ENCODE assay signal across 25 mouse cellular contexts in genomic region chr13:62331786-62332185, GRCm38 (mm10). TPM values are rescaled to one million over a fixed set of nuclear protein-coding genes. Genes with fewer than 3 reads are reported as not detected.
DNase-seq lines count a peak whose midpoint lies in the region; ATAC-seq and TF ChIP-seq lines count a peak whose summit lies in the region.
"Had no signal": no experiment of that assay in that cellular context is flagged by ENCODE, and none has a peak within 500 bp of the region (broad histone marks: within the 10 kb centered on the region; RNA-seq: fewer than 3 reads in every experiment).

No protein-coding gene starts in this region.

- in situ Hi-C loops in ES-E14 (cut with MboI; ENCODE audit: low sequenced_read_pairs in 2 of 2, unreplicated experiment in 2 of 2): no loop called here

- H3K9ac ChIP-seq in ES-Bruce4 (ENCODE audit: low read depth, poor library complexity, severe bottlenecking) (no peak overlapping the region), ES-E14 (ENCODE audit: insufficient read depth, low read depth, low read length, poor library complexity, severe bottlenecking) (no peak overlapping the region)
- H3K9ac ChIP-seq in intestine, embryonic 15.5 days: no peak overlapping the region
- no peak overlapping the region for H3K9ac ChIP-seq in midbrain, postnatal 0 days (replicated peaks; ENCODE audit: low read length, poor library complexity, severe bottlenecking)
- H3K9ac ChIP-seq: embryonic facial prominence, embryonic 13.5 days; embryonic facial prominence, embryonic 15.5 days; forebrain, embryonic 12.5 days had no signal

- TF ChIP-seq CTCF in ES-Bruce4 (IDR thresholded peaks at IDR 0.05; ENCODE audit: low read depth, low read length): no peak
- no peak for TF ChIP-seq CTCF in midbrain, postnatal 0 days (IDR thresholded peaks at IDR 0.05)

- H3K27me3 ChIP-seq in ES-Bruce4 (ENCODE audit: control insufficient read depth, insufficient read depth, low read length, poor library complexity, severe bottlenecking): no peaks in the 10 kb centered on the region
- no peaks in the 10 kb centered on the region for H3K27me3 ChIP-seq in intestine, embryonic 15.5 days (replicated peaks)
- H3K27me3 ChIP-seq in midbrain, postnatal 0 days (ENCODE audit: insufficient read depth, low read length): no peaks in the 10 kb centered on the region
- H3K27me3 ChIP-seq: CH12.LX; embryonic facial prominence, embryonic 13.5 days; embryonic facial prominence, embryonic 15.5 days; forebrain, embryonic 12.5 days had no signal

- H3K4me2 ChIP-seq in intestine, embryonic 15.5 days (replicated peaks): no peak overlapping the region
- H3K4me2 ChIP-seq in midbrain, postnatal 0 days (ENCODE audit: low read depth, low read length, poor library complexity, severe bottlenecking): no peak overlapping the region
- H3K4me2 ChIP-seq: embryonic facial prominence, embryonic 13.5 days; embryonic facial prominence, embryonic 15.5 days; forebrain, embryonic 12.5 days had no signal

- peaks cover 15% of the 10 kb centered on the region for H3K9me3 ChIP-seq in ES-Bruce4 (replicated peaks; ENCODE audit: control insufficient read depth, insufficient read depth, low read length, poor library complexity, severe bottlenecking)
- peaks cover 3% of the 10 kb centered on the region; the same call in 1 of the 2 replicates for H3K9me3 ChIP-seq in ES-E14 (ENCODE audit: control insufficient read depth, insufficient read depth, low read depth, low read length)
- H3K9me3 ChIP-seq in intestine, embryonic 15.5 days: no peaks in the 10 kb centered on the region; the same call in 1 of the 2 replicates
- H3K9me3 ChIP-seq in midbrain, postnatal 0 days (ENCODE audit: low read length): peaks cover 23% of the 10 kb centered on the region
- H3K9me3 ChIP-seq: embryonic facial prominence, embryonic 15.5 days had no signal

- H3K36me3 ChIP-seq in ES-Bruce4 (ENCODE audit: control insufficient read depth, insufficient read depth, low read length, poor library complexity, severe bottlenecking) (no peaks in the 10 kb centered on the region), ES-E14 (ENCODE audit: control insufficient read depth, insufficient read depth, low read length, poor library complexity, severe bottlenecking) (no peaks in the 10 kb centered on the region)
- H3K36me3 ChIP-seq in intestine, embryonic 15.5 days: no peaks in the 10 kb centered on the region
- H3K36me3 ChIP-seq in midbrain, postnatal 0 days (ENCODE audit: insufficient read depth, low read length): no peaks in the 10 kb centered on the region
- H3K36me3 ChIP-seq: embryonic facial prominence, embryonic 13.5 days; embryonic facial prominence, embryonic 15.5 days; forebrain, embryonic 10.5 days; forebrain, embryonic 12.5 days had no signal

- H3K4me3 ChIP-seq in ES-Bruce4 (ENCODE audit: low read depth, low read length) (no peak overlapping the region), ES-E14 (ENCODE audit: insufficient read depth in 1 of 2, low read depth in 1 of 2, low read length in 2 of 2, poor library complexity in 1 of 2, severe bottlenecking in 1 of 2) (no peak overlapping the region)
- no peak overlapping the region for H3K4me3 ChIP-seq in intestine, embryonic 15.5 days (replicated peaks)
- no peak overlapping the region for H3K4me3 ChIP-seq in midbrain, postnatal 0 days (ENCODE audit: low read depth, low read length)
- H3K4me3 ChIP-seq: embryonic facial prominence, embryonic 13.5 days; embryonic facial prominence, embryonic 15.5 days; erythroblast, embryonic 14.5 days; forebrain, embryonic 10.5 days; forebrain, embryonic 12.5 days had no signal

- no peak for ATAC-seq in intestine, embryonic 15.5 days
- no peak for ATAC-seq in midbrain, postnatal 0 days (ENCODE audit: low FRiP score)
- ATAC-seq: CD4-positive, CD25-positive, alpha-beta regulatory T cell, adult 4 months; forebrain, embryonic 14.5 days; forebrain, embryonic 16.5 days had no signal

- no peak for TF ChIP-seq POLR2A in ES-Bruce4 (IDR thresholded peaks at IDR 0.05; ENCODE audit: insufficient read depth, low read length)

- H3K27ac ChIP-seq in ES-Bruce4 (ENCODE audit: insufficient read depth, low read length): peak overlapping the region; percentile 56; the same call in 1 of the 2 replicates
- H3K27ac ChIP-seq in ES-E14 (ENCODE audit: insufficient read depth, low read depth, low read length, poor library complexity, severe bottlenecking): no peak overlapping the region
- H3K27ac ChIP-seq in intestine, embryonic 15.5 days: no peak overlapping the region
- no peak overlapping the region for H3K27ac ChIP-seq in midbrain, postnatal 0 days (ENCODE audit: low read depth, low read length)
- H3K27ac ChIP-seq: embryonic facial prominence, embryonic 13.5 days; embryonic facial prominence, embryonic 15.5 days; forebrain, embryonic 10.5 days; forebrain, embryonic 12.5 days had no signal

- no peak for TF ChIP-seq EP300 in ES-Bruce4 (IDR thresholded peaks at IDR 0.05; ENCODE audit: insufficient read depth, low read depth, low read length)

- H3K4me1 ChIP-seq in ES-Bruce4 (ENCODE audit: control insufficient read depth, insufficient read depth, low read length) (no peaks in the 10 kb centered on the region), ES-E14 (ENCODE audit: control insufficient read depth in 2 of 2, insufficient read depth in 2 of 2, low read length in 2 of 2, poor library complexity in 1 of 2) (peaks cover 0 to 5% of the 10 kb centered on the region in 2 experiments; a peak in 1 of 4 replicates)
- no peaks in the 10 kb centered on the region for H3K4me1 ChIP-seq in intestine, embryonic 15.5 days (replicated peaks)
- H3K4me1 ChIP-seq in midbrain, postnatal 0 days (ENCODE audit: insufficient read depth, low read length): no peaks in the 10 kb centered on the region
- H3K4me1 ChIP-seq: embryonic facial prominence, embryonic 13.5 days; embryonic facial prominence, embryonic 15.5 days; forebrain, embryonic 10.5 days; forebrain, embryonic 12.5 days had no signal

- DNase-seq in ES-E14 (ENCODE audit: low read depth, low spot score): peak; percentile 8
- DNase-seq in ZHBTc4 (ENCODE audit: low read depth, low spot score): peak; percentile 74
- no peak for DNase-seq in midbrain, postnatal 0 days (ENCODE audit: low spot score)
- DNase-seq: adrenal gland, adult 2 months; adrenal gland, postnatal 10 days; adrenal gland, postnatal 25 days; B cell, adult 2 months; cerebellum, adult 11 months; cerebellum, adult 18-20 months; cerebellum, adult 8-10 months; cerebellum, adult 9-11 months; cerebellum, postnatal 14 days; cerebellum, postnatal 36 days; embryo, embryonic 11 days had no signal

TF ChIP-seq in ES-E14, 5 proteins besides CTCF, POLR2A, EP300 and RAD21:
- TF ChIP-seq ZNF384 (IDR thresholded peaks at IDR 0.05; ENCODE audit: low read depth, low read length): no peak
- TF ChIP-seq MAFK (IDR thresholded peaks at IDR 0.05; ENCODE audit: insufficient read depth, low read depth, low read length): 0 out of 2 replicates have a peak, but pooled peaks have one; percentile 44
- no peak for TF ChIP-seq CHD2 (IDR thresholded peaks at IDR 0.05; ENCODE audit: low read depth, low read length)
TF ChIP-seq in ES-E14: peak in this region for 1.

RNA-seq across cellular contexts. Expression of gene Gm3604, which starts 51.2 kb away (rescaled TPM):
- 11.4 and 12.6 TPM in 2 replicates for polyA plus RNA-seq in ES-Bruce4 (2011; ENCODE audit: insufficient read depth, insufficient read length, low read depth, missing spikeins)
- total RNA-seq in ES-E14 (2012; rRNA removed): 11.8 and 12.3 TPM in 2 replicates
- 5.3 and 5.7 TPM in 2 replicates for polyA plus RNA-seq in intestine, embryonic 15.5 days (2015; fragmentation: Nextera tagmentation; extraction: Ambion mirVana)
- total RNA-seq in midbrain, postnatal 0 days (2014; rRNA removed): 1.7 and 2.3 TPM in 2 replicates
- polyA plus RNA-seq in midbrain, postnatal 0 days (2015; fragmentation: Nextera tagmentation; extraction: Ambion mirVana): 2.2 and 2.4 TPM in 2 replicates
- polyA plus RNA-seq: adrenal gland, adult 2 months; erythroblast, embryonic 14.5 days had no signal
